ENCODE assay signal across 9 mouse cellular contexts in the genomic region with DNA sequence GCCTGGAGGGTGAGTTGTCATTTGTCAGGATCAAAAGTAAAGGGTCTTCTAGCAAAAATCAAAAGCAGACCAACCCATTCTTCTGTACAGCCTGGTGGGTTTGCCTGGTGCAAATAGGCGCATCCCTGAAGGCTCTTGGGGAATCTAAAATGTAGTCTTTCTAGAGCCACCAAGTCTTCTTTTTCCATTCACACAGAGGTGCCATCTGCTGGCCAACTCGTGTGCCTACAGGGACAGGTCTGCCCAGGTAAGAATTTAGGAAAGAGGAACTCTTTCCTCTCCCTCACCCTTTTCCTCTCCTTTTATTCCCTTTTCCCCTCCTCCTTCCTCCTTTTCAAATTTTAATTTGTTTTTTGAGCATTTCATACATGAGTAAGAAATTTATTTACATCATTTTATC.
DNase-seq lines count a peak whose midpoint lies in the region; ATAC-seq lines count a peak whose summit lies in the region.
"Had no signal": no experiment of that assay in that cellular context is flagged by ENCODE, and none has a peak within 500 bp of the region (broad histone marks: within the 10 kb centered on the region; RNA-seq: fewer than 3 reads in every experiment).

No protein-coding gene starts in this region.

- H3K27ac ChIP-seq in midbrain, embryonic 14.5 days (replicated peaks; ENCODE audit: low read depth, low read length), result no peak overlapping the region
- H3K27ac ChIP-seq in midbrain, embryonic 16.5 days (ENCODE audit: low read length), result no peak overlapping the region
- H3K27ac ChIP-seq: lung, embryonic 15.5 days had no signal

- DNase-seq in heart, adult 11 months, result peak; percentile 54
- no peak for DNase-seq in heart, adult 9 months (ENCODE audit: low spot score in 2 of 2)
- peak; percentile 71 for DNase-seq in midbrain, embryonic 14.5 days
- DNase-seq in adipocyte (ENCODE audit: low spot score), result peak; percentile 8
- no peak for DNase-seq in spleen, postnatal 36 days (ENCODE audit: low spot score in 2 of 2)
- no peak for DNase-seq in ovary, postnatal 36 days (ENCODE audit: low spot score)

- no peak overlapping the region for H3K9ac ChIP-seq in midbrain, embryonic 14.5 days (replicated peaks; ENCODE audit: low read length)
- H3K9ac ChIP-seq in midbrain, embryonic 16.5 days (ENCODE audit: low read depth, low read length), result no peak overlapping the region
- H3K9ac ChIP-seq: lung, embryonic 15.5 days had no signal

- H3K36me3 ChIP-seq in midbrain, embryonic 14.5 days (ENCODE audit: control insufficient read depth, insufficient read depth, low read length), result no peaks in the 10 kb centered on the region
- no peaks in the 10 kb centered on the region for H3K36me3 ChIP-seq in midbrain, embryonic 16.5 days (ENCODE audit: control insufficient read depth, insufficient read depth, low read length)
- H3K36me3 ChIP-seq: lung, embryonic 15.5 days had no signal

- WGBS in midbrain, embryonic 14.5 days, result 23% methylated on average over 2 of the region's 2 CpGs
- 26% methylated on average over 2 of the region's 2 CpGs for WGBS in midbrain, embryonic 16.5 days

- H3K9me3 ChIP-seq in midbrain, embryonic 14.5 days (ENCODE audit: control insufficient read depth, low read length), result no peaks in the 10 kb centered on the region
- H3K9me3 ChIP-seq in midbrain, embryonic 16.5 days (replicated peaks; ENCODE audit: control insufficient read depth, low read length, poor library complexity, severe bottlenecking), result no peaks in the 10 kb centered on the region
- H3K9me3 ChIP-seq: lung, embryonic 15.5 days had no signal

- ATAC-seq in midbrain, embryonic 14.5 days (ENCODE audit: low FRiP score, low TSS enrichment), result no peak; the same call in 1 of the 2 replicates
- ATAC-seq in midbrain, embryonic 16.5 days, result no peak
- 0 out of 2 replicates have a peak, but pooled peaks have one; percentile 42 for ATAC-seq in megakaryocyte progenitor cell, adult 5-6 weeks (replicated peaks; ENCODE audit: poor library complexity)

- H3K4me3 ChIP-seq in midbrain, embryonic 14.5 days (replicated peaks; ENCODE audit: low read depth, low read length), result no peak overlapping the region
- no peak overlapping the region for H3K4me3 ChIP-seq in midbrain, embryonic 16.5 days (ENCODE audit: low read depth, low read length)
- H3K4me3 ChIP-seq: lung, embryonic 15.5 days had no signal

- H3K4me2 ChIP-seq in midbrain, embryonic 14.5 days (ENCODE audit: low read length), result no peak overlapping the region
- no peak overlapping the region for H3K4me2 ChIP-seq in midbrain, embryonic 16.5 days (ENCODE audit: low read length)
- H3K4me2 ChIP-seq: lung, embryonic 15.5 days had no signal

- no peaks in the 10 kb centered on the region for H3K4me1 ChIP-seq in midbrain, embryonic 14.5 days (ENCODE audit: control insufficient read depth, insufficient read depth, low read length)
- H3K4me1 ChIP-seq in midbrain, embryonic 16.5 days (ENCODE audit: control insufficient read depth, insufficient read depth, low read length), result no peaks in the 10 kb centered on the region
- H3K4me1 ChIP-seq: lung, embryonic 15.5 days had no signal

- no peaks in the 10 kb centered on the region; the same call in 1 of the 2 replicates for H3K27me3 ChIP-seq in midbrain, embryonic 14.5 days (ENCODE audit: control insufficient read depth, insufficient read depth, low read length)
- H3K27me3 ChIP-seq in midbrain, embryonic 16.5 days (ENCODE audit: control insufficient read depth, insufficient read depth, low read depth, low read length), result no peaks in the 10 kb centered on the region
- H3K27me3 ChIP-seq: lung, embryonic 15.5 days had no signal

Comparison
In these comparisons a context has a peak if more than half of its experiments do, and no peak if none do; other contexts are left out.
1. DNase-seq: peak in heart, adult 11 months (single experiment), midbrain, embryonic 14.5 days (single experiment) and adipocyte (single experiment); none in heart, adult 9 months (0 of 2), spleen, postnatal 36 days (0 of 2) and ovary, postnatal 36 days (single experiment).